8 mouse cellular contexts compared by ENCODE assay signal in genomic region chr10:42761901-42762669, GRCm38 (mm10). TPM values are rescaled to one million over a fixed set of nuclear protein-coding genes. Genes with fewer than 3 reads are reported as not detected.
A peak's percentile ranks its signal among the peaks of the same experiment; 100 is the strongest.
DNase-seq lines count a peak whose midpoint lies in the region; ATAC-seq and TF ChIP-seq lines count a peak whose summit lies in the region.

No protein-coding gene starts in this region.

- peak overlapping the region; percentile 89 for H3K9ac ChIP-seq in CH12.LX (ENCODE audit: insufficient read depth, low read depth)
- H3K9ac ChIP-seq in heart, postnatal 0 days (replicated peaks; ENCODE audit: low read depth, low read length) = peak overlapping the region; percentile 95
- H3K9ac ChIP-seq in lung, postnatal 0 days (replicated peaks; ENCODE audit: low read depth) = peak overlapping the region; percentile 96

- peaks cover 0 to 5% of the 10 kb centered on the region in 2 experiments for H3K36me3 ChIP-seq in CH12.LX (replicated peaks in 1 of 2; ENCODE audit: control insufficient read depth in 1 of 2, insufficient read depth in 1 of 2, low read length in 1 of 2)
- H3K36me3 ChIP-seq in heart, postnatal 0 days (replicated peaks; ENCODE audit: control insufficient read depth, insufficient read depth, low read length) = no peaks in the 10 kb centered on the region
- no peaks in the 10 kb centered on the region for H3K36me3 ChIP-seq in lung, postnatal 0 days (ENCODE audit: insufficient read depth, low read length)

- no peak for TF ChIP-seq RAD21 in CH12.LX (IDR thresholded peaks at IDR 0.05; ENCODE audit: low read depth, low read length)

- H3K4me1 ChIP-seq in CH12.LX (ENCODE audit: control insufficient read depth in 1 of 2, insufficient read depth in 2 of 2) = peaks cover 3 to 32% of the 10 kb centered on the region in 2 experiments; a peak in 2 of 4 replicates
- peaks cover 25% of the 10 kb centered on the region for H3K4me1 ChIP-seq in heart, postnatal 0 days (ENCODE audit: control insufficient read depth, insufficient read depth)
- peaks cover 4% of the 10 kb centered on the region; the same call in 1 of the 2 replicates for H3K4me1 ChIP-seq in lung, postnatal 0 days (ENCODE audit: insufficient read depth, low read depth, low read length)

- no peak for TF ChIP-seq EP300 in CH12.LX (IDR thresholded peaks at IDR 0.05; ENCODE audit: low read length)
- no peak for TF ChIP-seq EP300 in heart, postnatal 0 days (IDR thresholded peaks at IDR 0.05; ENCODE audit: low read depth)
- no peak; the same call in 1 of the 2 replicates for TF ChIP-seq EP300 in lung, postnatal 0 days (IDR thresholded peaks at IDR 0.05)

- ATAC-seq in erythroblast, adult 5-6 weeks (replicated peaks; ENCODE audit: low FRiP score, poor library complexity, severe bottlenecking) = 0 out of 2 replicates have a peak, but pooled peaks have one; percentile 3
- ATAC-seq in heart, postnatal 0 days (ENCODE audit: insufficient read depth, low read depth) = peak; percentile 72
- ATAC-seq in lung, postnatal 0 days = peak; percentile 75

- peak overlapping the region; percentile 38 for H3K27ac ChIP-seq in CH12.LX (ENCODE audit: insufficient read depth, low read depth)
- peak overlapping the region; percentile 93 for H3K27ac ChIP-seq in heart, postnatal 0 days (ENCODE audit: low read depth)
- peak overlapping the region; percentile 95 for H3K27ac ChIP-seq in lung, postnatal 0 days (ENCODE audit: low read length)

- peak overlapping the region; percentile 79; the same call in 1 of the 2 replicates for H3K4me2 ChIP-seq in CH12.LX (ENCODE audit: insufficient read depth, low read depth, poor library complexity, severe bottlenecking)
- H3K4me2 ChIP-seq in heart, postnatal 0 days (ENCODE audit: low read depth, low read length) = peak overlapping the region; percentile 94
- peak overlapping the region; percentile 69 for H3K4me2 ChIP-seq in lung, postnatal 0 days (replicated peaks; ENCODE audit: low read depth, low read length)

- peak overlapping the region; percentile 90 to 99 (median 98) for H3K4me3 ChIP-seq in CH12.LX (replicated peaks in 1 of 3; ENCODE audit: low read depth in 2 of 3, low read length in 2 of 3, poor library complexity in 1 of 3)
- peak overlapping the region; percentile 89 for H3K4me3 ChIP-seq in heart, postnatal 0 days (ENCODE audit: low read depth, low read length)
- H3K4me3 ChIP-seq in lung, postnatal 0 days (ENCODE audit: low read depth, low read length) = peak overlapping the region; percentile 97

- TF ChIP-seq POLR2A in CH12.LX (IDR thresholded peaks at IDR 0.05; ENCODE audit: low read depth, low read length) = no peak

- WGBS in heart, postnatal 0 days = under 1% methylated on average over 47 of the region's 66 CpGs
- under 1% methylated on average over 38 of the region's 66 CpGs for WGBS in lung, postnatal 0 days

- dilution Hi-C loops in CH12.LX (cut with MboI; ENCODE audit: extremely low pct_ligation_motif_present, extremely low pct_unique_long_range_greater_than_20kb, low sequenced_read_pairs) = no loop called here

- peaks cover 3% of the 10 kb centered on the region for H3K27me3 ChIP-seq in CH12.LX (replicated peaks)
- H3K27me3 ChIP-seq in heart, postnatal 0 days (ENCODE audit: control insufficient read depth, insufficient read depth, low read length) = no peaks in the 10 kb centered on the region
- no peaks in the 10 kb centered on the region for H3K27me3 ChIP-seq in lung, postnatal 0 days (replicated peaks; ENCODE audit: insufficient read depth, low read length)

- DNase-seq in CH12.LX (ENCODE audit: extremely low read depth) = peak; percentile 59
- peak; percentile 41 for DNase-seq in adipocyte (ENCODE audit: low spot score)
- DNase-seq in heart, postnatal 0 days (ENCODE audit: low spot score) = peak; percentile 60
- DNase-seq in kidney, postnatal 4 days = peak; percentile 59 to 77
- peak; percentile 71 for DNase-seq in lung, postnatal 0 days (ENCODE audit: low spot score)
- peak; percentile 60 for DNase-seq in retina, postnatal 1 day
- DNase-seq in ovary, adult 18-20 months (ENCODE audit: low spot score) = no peak

- in situ Hi-C loops in CH12.LX (cut with MboI; ENCODE audit: low pct_ligation_motif_present, low pct_unique_long_range_greater_than_20kb, low sequenced_read_pairs) = no loop called here

- no peak for TF ChIP-seq CTCF in CH12.LX (conservative IDR thresholded peaks at IDR 0.05 in 1 of 2, IDR thresholded peaks at IDR 0.05 in 1 of 2; ENCODE audit: low read depth in 2 of 2, low read length in 2 of 2)
- no peak for TF ChIP-seq CTCF in heart, postnatal 0 days (IDR thresholded peaks at IDR 0.05; ENCODE audit: low read depth)
- no peak for TF ChIP-seq CTCF in lung, postnatal 0 days (IDR thresholded peaks at IDR 0.05)

- H3K9me3 ChIP-seq in CH12.LX (replicated peaks; ENCODE audit: low read length) = no peaks in the 10 kb centered on the region
- H3K9me3 ChIP-seq in heart, postnatal 0 days (replicated peaks; ENCODE audit: control insufficient read depth, low read length) = no peaks in the 10 kb centered on the region
- no peaks in the 10 kb centered on the region for H3K9me3 ChIP-seq in lung, postnatal 0 days (ENCODE audit: low read length)

- peaks cover 50% of the 10 kb centered on the region for H3K79me2 ChIP-seq in CH12.LX (replicated peaks; ENCODE audit: control insufficient read depth, extremely low read depth, insufficient read depth, poor library complexity, severe bottlenecking)

TF ChIP-seq in CH12.LX, 34 proteins besides CTCF, POLR2A, EP300 and RAD21:
- TF ChIP-seq CHD2 (IDR thresholded peaks at IDR 0.05; ENCODE audit: low read length) (0 out of 2 replicates have a peak, but pooled peaks have one; percentile 12), USF2 (conservative IDR thresholded peaks at IDR 0.05; ENCODE audit: low read depth, low read length) (no peak), MXI1 (IDR thresholded peaks at IDR 0.05; ENCODE audit: low read depth, low read length) (peak; percentile 23; the same call in 1 of the 2 replicates), UBTF (IDR thresholded peaks at IDR 0.05; ENCODE audit: low read depth, low read length) (peak; percentile 83; the same call in 1 of the 2 replicates), ZC3H11A (IDR thresholded peaks at IDR 0.05; ENCODE audit: low read depth, low read length) (no peak)
TF ChIP-seq in CH12.LX: peak in this region for 3.

RNA-seq across cellular contexts. Expression of gene Sec63, which starts 0.8 kb away (rescaled TPM):
- 26.2 and 31.5 TPM in 2 replicates for total RNA-seq in CH12.LX (2012; rRNA removed)
- 20.5 and 23.2 TPM in 2 replicates for total RNA-seq in CH12.LX (2014; rRNA removed)
- 73.4 and 74.9 TPM in 2 replicates for polyA plus RNA-seq in CH12.LX (2012; ENCODE audit: insufficient read length, low read depth)
- total RNA-seq in erythroblast, adult 5-6 weeks (2015; ENCODE audit: low replicate concordance) = 10.9 and 12.5 TPM in 2 replicates
- total RNA-seq in erythroblast, adult 5-6 weeks (2017; ENCODE audit: low replicate concordance) = 9.5 and 13.7 TPM in 2 replicates
- 14.3 and 15.5 TPM in 2 replicates for total RNA-seq in heart, postnatal 0 days (2014; rRNA removed; ENCODE audit: low replicate concordance)
- polyA plus RNA-seq in heart, postnatal 0 days (2015; fragmentation: Nextera tagmentation; extraction: Ambion mirVana) = 10.9 and 11.0 TPM in 2 replicates
- 15.1 and 17.2 TPM in 2 replicates for polyA plus RNA-seq in lung, postnatal 0 days (2015; fragmentation: Nextera tagmentation; extraction: Ambion mirVana)

Comparison
In these comparisons a context has a peak if more than half of its experiments do, and no peak if none do; other contexts are left out.
1. H3K27ac ChIP-seq: peak in every context shown above with its lines; median percentile 95 in lung, postnatal 0 days; 93 in heart, postnatal 0 days; 38 in CH12.LX.
2. ATAC-seq: peak in every context shown above with its lines; median percentile 75 in lung, postnatal 0 days; 72 in heart, postnatal 0 days; 3 in erythroblast, adult 5-6 weeks.